Mouse (Mus musculus) embryonic facial prominence, embryonic 12.5 days (tissue): ENCODE measurements at regions not wholly inside any gene's neighbourhood (a gene's known extent, or its start where the extent isn't known, plus 50 kb on each side); places are given as distances from the start of the nearest gene placed in this dataset.

Source experiments
- ATAC-seq: fragments of 200-750 bp; cut with Nextera tagmentation; 2 replicates; pipeline ENCODE4 v1.8.0; 2017; ENCODE audit not compliant: insufficient number of reproducible peaks, insufficient read depth, low FRiP score, low TSS enrichment
- H3K27ac ChIP-seq: fragments of 300-500 bp; sonication (generic); 2 replicates; pipeline ENCODE4 v1.5.1; 2016; ENCODE audit warnings: mild to moderate bottlenecking
- H3K27me3 ChIP-seq: fragments of 300-500 bp; sonication (generic); 2 replicates; pipeline ENCODE4 v1.6.1; 2016; ENCODE audit warnings: mild to moderate bottlenecking, moderate library complexity
- H3K36me3 ChIP-seq: fragments of 300-500 bp; sonication (generic); 2 replicates; pipeline ENCODE4 v1.6.1; 2016; ENCODE audit warnings: mild to moderate bottlenecking
- H3K4me1 ChIP-seq: fragments of 300-500 bp; sonication (generic); 2 replicates; pipeline ENCODE4 v1.6.1; 2016
- H3K4me2 ChIP-seq: fragments of 300-500 bp; sonication (generic); replicated peaks from 2 replicates; pipeline ENCODE4 v1.6.1; 2016; ENCODE audit warnings: mild to moderate bottlenecking, moderate library complexity
- H3K4me3 ChIP-seq: fragments of 300-500 bp; sonication (generic); 2 replicates; pipeline ENCODE4 v1.5.1; 2016; ENCODE audit warnings: mild to moderate bottlenecking
- H3K9ac ChIP-seq: fragments of 300-500 bp; sonication (generic); 2 replicates; pipeline ENCODE4 v1.6.1; 2016; ENCODE audit warnings: mild to moderate bottlenecking, moderate library complexity
- H3K9me3 ChIP-seq: fragments of 300-500 bp; sonication (generic); 2 replicates; pipeline ENCODE4 v1.6.1; 2016; ENCODE audit warnings: mild to moderate bottlenecking, moderate library complexity
- WGBS: fragments of 180-500 bp; shearing (Covaris S2); methylation state at CpG from one replicate; pipeline ENCODE4 v1.1.7; 2016; 5-methylcytosine and 5-hydroxymethylcytosine counted together

GRCm38 (mm10) chr17:83001567-83001966 is 213.5 kb upstream of the Pkdcc start:
- no peaks in the 10 kb centered on the region for H3K27me3 ChIP-seq
- no peak for ATAC-seq
- 9% methylated on average over 2 of the region's 2 CpGs for WGBS
- no peaks in the 10 kb centered on the region for H3K9me3 ChIP-seq
- H3K27ac ChIP-seq = no peak overlapping the region
- H3K9ac ChIP-seq = no peak overlapping the region
- no peak overlapping the region for H3K4me3 ChIP-seq
- H3K4me1 ChIP-seq = no peaks in the 10 kb centered on the region
- no peak overlapping the region for H3K4me2 ChIP-seq
- no peaks in the 10 kb centered on the region for H3K36me3 ChIP-seq

DNA sequence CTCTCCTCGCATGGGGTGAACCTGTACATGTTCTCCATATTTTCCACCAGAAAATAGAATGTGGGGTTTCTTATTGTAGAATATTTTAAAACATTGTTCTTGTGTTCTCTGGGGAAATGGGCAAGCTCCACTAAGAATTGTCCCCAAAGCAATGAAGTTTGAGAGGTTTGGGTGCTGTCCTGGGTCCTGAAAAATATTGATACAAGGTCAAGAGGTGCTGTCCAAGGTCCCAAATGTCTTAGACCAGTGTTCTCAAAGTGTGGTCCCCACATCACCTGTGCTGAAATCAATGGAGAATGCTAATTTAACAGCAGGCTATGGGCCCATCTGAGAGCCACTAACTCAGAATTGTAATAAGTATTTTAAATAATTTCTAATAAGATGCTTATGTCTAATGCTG is 204.2 kb upstream of the Pkdcc start:
- H3K36me3 ChIP-seq = no peaks in the 10 kb centered on the region

DNA sequence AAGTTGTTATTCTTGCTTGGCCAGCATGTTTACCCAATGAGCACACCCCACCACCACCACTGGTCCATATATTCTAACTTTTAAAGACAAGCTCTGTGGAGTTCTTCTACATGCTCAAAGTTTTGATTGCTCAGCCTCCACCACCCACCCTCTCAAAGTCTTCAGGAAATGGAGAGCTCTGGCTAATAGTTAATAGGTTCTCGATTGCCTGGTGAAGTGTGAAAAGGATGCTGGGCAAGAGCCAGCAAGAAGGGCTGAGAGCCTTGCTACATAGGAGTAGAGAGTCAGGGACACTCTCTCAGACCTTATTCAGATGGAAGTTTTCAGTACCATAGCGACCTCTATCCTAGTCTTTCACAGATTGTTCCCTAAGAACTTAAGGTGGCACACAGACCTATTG is 199.4 kb upstream of the Pkdcc start:
- Histone ChIP-seq H3K27ac (no peak overlapping the region), H3K4me1 (no peaks in the 10 kb centered on the region), H3K9me3 (no peaks in the 10 kb centered on the region), H3K9ac (no peak overlapping the region), H3K4me3 (no peak overlapping the region), H3K27me3 (no peaks in the 10 kb centered on the region; the same call in 1 of the 2 replicates), H3K4me2 (no peak overlapping the region), H3K36me3 (no peaks in the 10 kb centered on the region)
- WGBS = 70% methylated on average over 2 of the region's 2 CpGs
- no peak for ATAC-seq

More for the DNA sequence above, 204.2 kb upstream of the Pkdcc start:
- Histone ChIP-seq H3K27me3 (no peaks in the 10 kb centered on the region; the same call in 1 of the 2 replicates), H3K4me3 (no peak overlapping the region), H3K9me3 (no peaks in the 10 kb centered on the region), H3K9ac (no peak overlapping the region), H3K4me2 (no peak overlapping the region), H3K4me1 (no peaks in the 10 kb centered on the region), H3K27ac (no peak overlapping the region)
- ATAC-seq = no peak
- 94% methylated on average over 1 of the region's 1 CpGs for WGBS

GRCm38 (mm10) chr17:83016936-83017335 is 198.2 kb upstream of the Pkdcc start:
- no peak overlapping the region for H3K4me2 ChIP-seq
- WGBS = 97% methylated on average over 5 of the region's 5 CpGs

DNA sequence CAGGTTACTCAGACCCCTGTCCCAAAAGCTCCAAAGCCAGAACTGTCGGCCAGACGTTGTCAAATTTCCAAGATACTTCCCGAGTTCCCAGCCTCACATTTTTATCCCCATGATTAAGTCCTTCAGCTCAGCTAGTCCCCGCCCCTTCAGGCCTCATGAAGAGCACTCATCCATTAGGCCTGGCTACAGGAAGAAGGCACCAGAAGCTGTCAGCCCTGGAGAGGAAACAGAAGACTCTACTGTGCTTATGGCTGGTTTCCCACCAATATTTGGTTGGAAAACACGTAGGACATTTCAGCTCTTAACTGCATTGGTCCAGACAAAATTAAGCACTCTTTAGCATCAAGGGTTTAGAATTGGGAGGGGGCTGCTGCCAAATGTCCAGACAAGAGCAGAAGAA is 195.8 kb upstream of the Pkdcc start:
- Histone ChIP-seq H3K27ac (no peak overlapping the region), H3K4me3 (no peak overlapping the region), H3K36me3 (no peaks in the 10 kb centered on the region), H3K9ac (no peak overlapping the region), H3K9me3 (no peaks in the 10 kb centered on the region), H3K27me3 (no peaks in the 10 kb centered on the region), H3K4me1 (no peaks in the 10 kb centered on the region), H3K4me2 (no peak overlapping the region)
- WGBS = 70% methylated on average over 5 of the region's 5 CpGs
- no peak for ATAC-seq

More at GRCm38 (mm10) chr17:83016936-83017335, 198.2 kb upstream of the Pkdcc start:
- Histone ChIP-seq H3K27me3 (no peaks in the 10 kb centered on the region; the same call in 1 of the 2 replicates), H3K4me3 (no peak overlapping the region), H3K4me1 (no peaks in the 10 kb centered on the region), H3K36me3 (no peaks in the 10 kb centered on the region), H3K9ac (no peak overlapping the region), H3K9me3 (no peaks in the 10 kb centered on the region), H3K27ac (no peak overlapping the region)
- no peak for ATAC-seq

GRCm38 (mm10) chr17:83020576-83020975 is 194.5 kb upstream of the Pkdcc start:
- ATAC-seq = no peak
- Histone ChIP-seq H3K4me1 (no peaks in the 10 kb centered on the region), H3K27ac (no peak overlapping the region), H3K27me3 (no peaks in the 10 kb centered on the region), H3K4me3 (no peak overlapping the region), H3K9ac (no peak overlapping the region), H3K4me2 (no peak overlapping the region), H3K36me3 (no peaks in the 10 kb centered on the region), H3K9me3 (no peaks in the 10 kb centered on the region)
- WGBS = 68% methylated on average over 10 of the region's 10 CpGs

DNA sequence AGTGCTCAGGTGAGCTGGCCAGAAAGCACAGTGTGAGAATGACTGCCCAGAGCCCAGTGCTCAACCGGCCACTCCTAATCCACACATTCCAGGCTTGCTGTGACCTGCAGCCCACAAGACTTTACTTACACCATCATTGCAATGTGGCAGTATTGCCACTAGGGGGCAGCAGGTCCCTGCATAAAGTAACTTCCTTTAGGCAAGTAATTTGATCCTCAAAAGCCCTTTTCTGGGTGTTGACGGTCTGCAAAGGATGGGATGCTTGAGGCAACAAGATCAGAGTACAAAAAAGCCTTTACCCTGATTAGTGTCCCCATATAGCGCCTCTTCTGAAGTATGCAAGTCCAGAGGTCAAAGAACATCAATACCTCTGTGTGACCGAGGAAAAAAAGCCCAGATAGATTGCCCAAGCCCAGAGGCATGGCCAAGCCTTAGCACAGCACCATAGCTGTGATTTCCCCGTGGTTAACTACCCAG is 189.7 kb upstream of the Pkdcc start:
- peak; percentile 57; the same call in 1 of the 2 replicates for ATAC-seq
- no peaks in the 10 kb centered on the region for H3K27me3 ChIP-seq
- no peak overlapping the region for H3K27ac ChIP-seq
- H3K36me3 ChIP-seq = no peaks in the 10 kb centered on the region
- H3K9ac ChIP-seq = no peak overlapping the region
- H3K4me1 ChIP-seq = no peaks in the 10 kb centered on the region
- H3K4me2 ChIP-seq = no peak overlapping the region
- WGBS = 5% methylated on average over 5 of the region's 5 CpGs
- H3K4me3 ChIP-seq = no peak overlapping the region
- H3K9me3 ChIP-seq = no peaks in the 10 kb centered on the region

DNA sequence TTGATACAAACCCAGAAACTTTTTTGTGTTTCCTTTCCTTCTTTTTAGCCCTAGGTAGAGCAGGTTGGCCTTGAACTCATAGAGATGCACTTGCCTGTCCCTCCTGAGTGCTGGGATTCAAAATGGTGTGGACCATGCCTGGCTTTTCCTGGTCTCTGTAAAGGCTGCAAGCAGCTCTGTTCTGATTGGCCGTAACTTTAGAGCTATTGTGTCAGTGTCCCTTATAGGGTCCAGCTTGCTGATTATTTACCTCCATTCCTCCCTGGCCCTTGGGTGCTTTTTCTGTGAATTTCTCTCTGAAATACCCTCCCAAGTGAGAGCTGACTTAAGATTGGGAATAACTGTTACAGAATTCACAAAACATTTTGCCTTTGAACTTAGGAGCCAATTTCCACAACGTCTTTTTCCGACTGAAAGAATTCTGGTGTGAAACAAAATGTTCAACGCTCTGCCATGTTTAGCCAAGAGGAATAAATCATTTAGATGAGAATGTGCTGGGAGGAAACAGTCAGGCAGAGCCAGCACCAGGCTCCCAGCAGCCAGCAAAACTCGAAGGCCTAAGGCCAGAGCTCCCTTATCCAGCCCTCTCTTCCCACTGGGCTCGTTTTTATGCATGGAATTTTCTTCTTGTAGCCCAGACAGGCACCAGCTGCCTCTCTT is 180.0 kb upstream of the Pkdcc start:
- 71% methylated on average over 6 of the region's 6 CpGs for WGBS

GRCm38 (mm10) chr17:83035574-83035918 is 179.5 kb upstream of the Pkdcc start:
- no peaks in the 10 kb centered on the region for H3K4me1 ChIP-seq
- H3K4me2 ChIP-seq = no peak overlapping the region
- H3K4me3 ChIP-seq = no peak overlapping the region
- WGBS = 87% methylated on average over 5 of the region's 5 CpGs
- H3K9ac ChIP-seq = no peak overlapping the region
- H3K27me3 ChIP-seq = no peaks in the 10 kb centered on the region
- no peak overlapping the region for H3K27ac ChIP-seq
- no peaks in the 10 kb centered on the region for H3K36me3 ChIP-seq
- no peak for ATAC-seq
- H3K9me3 ChIP-seq = no peaks in the 10 kb centered on the region

More for the DNA sequence above, 180.0 kb upstream of the Pkdcc start:
- no peak for ATAC-seq
- no peaks in the 10 kb centered on the region for H3K9me3 ChIP-seq
- H3K36me3 ChIP-seq = no peaks in the 10 kb centered on the region
- H3K4me3 ChIP-seq = no peak overlapping the region
- no peak overlapping the region for H3K4me2 ChIP-seq
- no peak overlapping the region for H3K9ac ChIP-seq
- H3K27me3 ChIP-seq = no peaks in the 10 kb centered on the region
- no peaks in the 10 kb centered on the region for H3K4me1 ChIP-seq
- H3K27ac ChIP-seq = no peak overlapping the region

- 0 out of 2 replicates have a peak, but pooled peaks cover 4% of the 10 kb centered on the region for H3K27me3 ChIP-seq
Measured at GRCm38 (mm10) chr17:83039563-83039962, 175.5 kb upstream of the Pkdcc start.

DNA sequence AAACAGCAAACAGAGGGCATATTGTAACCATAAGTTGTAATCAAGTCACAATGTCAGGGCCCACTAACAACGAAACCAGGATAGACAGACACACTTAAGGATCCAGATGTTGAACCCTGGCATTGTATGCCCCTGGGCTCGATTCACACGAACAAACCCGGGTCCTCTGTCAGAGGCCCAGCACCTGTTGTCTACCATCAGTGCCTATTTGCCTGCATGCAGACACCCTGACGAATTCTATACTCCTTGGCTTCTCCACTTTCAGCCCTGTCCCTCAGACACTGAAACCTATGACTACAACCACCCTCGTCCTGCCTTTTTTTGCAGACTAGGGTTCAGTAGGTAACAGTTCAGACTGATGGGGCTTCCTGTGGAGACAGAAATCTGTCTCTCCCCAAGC is 170.6 kb upstream of the Pkdcc start:
- peaks cover 7% of the 10 kb centered on the region; the same call in 1 of the 2 replicates for H3K4me1 ChIP-seq
- H3K27me3 ChIP-seq = 0 out of 2 replicates have a peak, but pooled peaks cover 4% of the 10 kb centered on the region
- ATAC-seq = peak; percentile 11; the same call in 1 of the 2 replicates
- no peaks in the 10 kb centered on the region for H3K9me3 ChIP-seq
- 43% methylated on average over 6 of the region's 6 CpGs for WGBS
- H3K4me3 ChIP-seq = no peak overlapping the region
- H3K27ac ChIP-seq = no peak overlapping the region
- H3K36me3 ChIP-seq = no peaks in the 10 kb centered on the region
- no peak overlapping the region for H3K9ac ChIP-seq
- H3K4me2 ChIP-seq = no peak overlapping the region

More at GRCm38 (mm10) chr17:83039563-83039962, 175.5 kb upstream of the Pkdcc start:
- Histone ChIP-seq H3K9me3 (no peaks in the 10 kb centered on the region), H3K4me2 (no peak overlapping the region), H3K36me3 (no peaks in the 10 kb centered on the region), H3K9ac (no peak overlapping the region), H3K27ac (no peak overlapping the region), H3K4me1 (peaks cover 6% of the 10 kb centered on the region; the same call in 1 of the 2 replicates), H3K4me3 (no peak overlapping the region)
- WGBS = 86% methylated on average over 3 of the region's 3 CpGs
- ATAC-seq = no peak

GRCm38 (mm10) chr17:83049972-83050535 is 165.0 kb upstream of the Pkdcc start:
- ATAC-seq = no peak
- Histone ChIP-seq H3K9ac (no peak overlapping the region), H3K4me2 (no peak overlapping the region), H3K4me1 (peaks cover 21% of the 10 kb centered on the region), H3K9me3 (no peaks in the 10 kb centered on the region), H3K27ac (no peak overlapping the region), H3K36me3 (no peaks in the 10 kb centered on the region), H3K4me3 (no peak overlapping the region), H3K27me3 (no peaks in the 10 kb centered on the region)
- WGBS = 59% methylated on average over 13 of the region's 13 CpGs
